Mouse (Mus musculus) embryonic fibroblast, embryonic 13.5 days (primary cell): Measurements from ENCODE around the gene Slc15a3.

Experiments used
- CTCF ChIP-seq: IDR thresholded peaks from 2 replicates; pipeline ENCODE4 v1.5.1; 2011; ENCODE audit warnings: mild to moderate bottlenecking, control low read depth, low read length, moderate library complexity, borderline replicate concordance; ENCODE audit not compliant: insufficient read depth
- POLR2A ChIP-seq: IDR thresholded peaks from 2 replicates; pipeline ENCODE4 v1.6.1; 2011; ENCODE audit warnings: low read depth, mild to moderate bottlenecking, control low read depth, low read length, moderate library complexity

GRCm38 (mm10) chr19:10831424-10831823 is 8.1 kb upstream of the Slc15a3 start:
- TF ChIP-seq CTCF (0 out of 2 replicates have a peak, but pooled peaks have one; percentile 14), POLR2A (no peak)
